Mouse (Mus musculus) retina, adult 2 months (tissue): ENCODE results near the gene Ppp1r1c.
A peak's percentile ranks its signal among the peaks of the same experiment; 100 is the strongest.

Experiments
- DNase-seq: peaks from one replicate; pipeline ENCODE4 v3.0.0-alpha.2; 2012; ENCODE audit warnings: low read depth, low spot score

Ppp1r1c gene

DNA sequence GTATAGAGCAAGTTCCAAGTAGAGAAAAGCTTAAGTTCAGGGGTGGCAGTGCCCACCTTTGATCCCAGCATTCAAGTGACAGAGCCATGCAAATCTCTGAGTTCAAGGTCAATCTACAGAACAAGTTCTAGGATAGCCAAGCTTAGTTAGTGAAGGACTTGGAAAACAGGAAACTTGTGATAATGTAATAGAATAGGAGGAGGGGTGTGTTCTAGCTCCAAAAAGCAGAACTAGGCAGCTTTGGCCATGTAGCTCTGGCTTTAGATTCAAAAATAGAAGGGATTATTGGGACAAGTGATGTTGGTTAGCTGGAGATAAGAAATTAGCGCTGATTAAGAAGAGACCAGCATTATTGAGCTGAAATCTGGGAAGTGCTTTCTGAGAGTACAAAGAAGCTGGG lies 149.3 kb downstream of the Ppp1r1c start:
- DNase-seq: no peak

DNA sequence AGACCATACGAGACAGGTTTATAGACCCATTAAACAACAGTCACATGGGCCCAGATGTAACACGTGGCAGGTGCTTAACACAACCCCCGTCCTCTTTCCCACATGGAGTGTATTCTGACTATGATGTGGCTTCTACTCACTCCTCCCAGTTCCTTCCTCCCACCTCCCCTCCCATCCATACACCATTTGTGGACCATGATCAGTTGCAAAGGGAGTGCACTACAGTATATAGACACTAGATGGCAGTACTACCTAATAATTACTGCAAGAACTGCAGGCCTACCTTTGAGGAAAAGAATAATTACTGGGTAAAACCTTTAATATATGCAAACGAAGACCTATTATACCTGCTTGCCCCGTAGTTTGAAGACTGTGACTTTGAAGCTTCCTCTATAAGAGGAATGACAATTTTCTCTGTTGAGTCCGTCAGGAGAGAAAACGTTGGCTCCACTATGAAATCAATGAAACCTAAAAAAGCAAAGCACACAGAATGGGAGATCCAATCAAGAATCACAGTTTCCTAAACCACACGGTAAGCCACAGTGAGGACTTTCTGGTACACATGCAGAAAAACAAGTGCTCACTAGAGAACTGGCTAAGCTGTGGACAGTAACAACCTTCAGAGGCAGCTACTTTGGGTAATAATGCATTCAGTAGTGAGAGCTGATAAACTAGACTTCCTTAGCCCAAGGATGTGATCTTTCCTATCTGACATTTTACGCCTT lies 157.9 kb downstream of the Ppp1r1c start:
- DNase-seq: peak; percentile 16
